Mouse (Mus musculus): ENCODE measurements around the gene Best3. TPM values are rescaled to one million over a fixed set of nuclear protein-coding genes. Genes with fewer than 3 reads are reported as not detected.

Best3 gene
- under 1 TPM; 0.48 to 0.70 TPM for total RNA-seq (2021)
- long read RNA-seq, experiment 1: 0 reads
- long read RNA-seq, experiment 2: 0 reads

DNA sequence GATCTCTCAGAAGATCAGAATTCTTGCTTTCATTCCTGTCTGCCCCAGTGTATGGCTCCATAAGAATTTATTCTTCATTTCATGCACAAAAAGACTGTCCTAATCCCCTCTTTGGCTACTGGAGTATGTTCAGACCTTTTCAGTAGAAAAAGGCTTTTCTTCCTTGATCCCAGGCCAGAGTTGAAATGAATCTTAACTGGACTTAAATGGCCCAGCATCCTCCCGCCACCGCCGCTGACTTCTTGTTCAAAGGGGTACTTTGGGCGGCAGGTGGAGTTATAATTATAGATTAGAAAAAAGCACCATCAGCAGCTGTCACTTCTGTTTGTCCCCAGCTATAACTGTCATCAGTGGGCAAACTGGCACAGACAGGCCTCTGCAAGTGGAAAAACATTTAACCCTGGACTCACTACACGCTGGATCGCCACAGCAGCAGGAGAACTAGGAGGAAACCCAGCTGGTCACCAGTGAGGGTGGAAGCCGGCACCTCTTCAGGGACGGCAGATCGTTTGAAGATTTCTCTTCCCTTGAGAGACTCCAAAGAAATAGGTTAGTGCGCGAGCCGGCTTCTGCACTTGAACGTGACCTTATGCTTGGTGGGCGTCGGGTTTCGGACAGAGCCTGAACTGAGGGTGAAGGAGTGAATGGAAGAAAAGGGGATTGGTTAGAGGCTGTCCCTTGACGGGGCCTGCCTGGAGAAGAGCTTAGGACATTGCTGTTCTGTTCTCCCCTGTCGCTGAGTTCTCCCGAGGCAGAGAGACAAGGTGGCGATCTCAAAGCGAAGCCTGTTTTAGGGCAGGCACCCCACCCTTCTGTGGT, at the start of gene Best3:
Gene Best3 (plus strand): TSS at position 51 of the 819 bp plus-strand sequence.
- no peak for DNase-seq

DNA sequence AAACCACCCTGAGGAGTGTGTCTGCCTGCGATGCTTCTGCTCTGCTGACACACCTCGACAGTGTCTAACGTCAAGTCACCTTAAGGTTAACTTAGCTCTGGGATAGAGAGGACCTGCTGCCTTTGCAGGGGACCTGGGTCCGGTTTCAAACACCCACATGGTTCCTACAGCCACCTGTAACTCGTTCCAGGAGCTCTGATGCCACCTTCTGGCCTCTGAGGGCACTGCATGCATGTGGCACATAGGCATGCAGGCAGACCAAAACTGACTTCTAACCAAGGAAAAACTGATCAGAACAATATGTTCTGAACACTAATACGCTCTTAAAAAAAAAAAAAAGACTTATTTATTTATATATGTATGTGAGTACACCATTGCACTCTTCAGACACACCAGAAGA, 43.1 kb upstream of the Best3 start:
- peak; percentile 28 for DNase-seq

DNA sequence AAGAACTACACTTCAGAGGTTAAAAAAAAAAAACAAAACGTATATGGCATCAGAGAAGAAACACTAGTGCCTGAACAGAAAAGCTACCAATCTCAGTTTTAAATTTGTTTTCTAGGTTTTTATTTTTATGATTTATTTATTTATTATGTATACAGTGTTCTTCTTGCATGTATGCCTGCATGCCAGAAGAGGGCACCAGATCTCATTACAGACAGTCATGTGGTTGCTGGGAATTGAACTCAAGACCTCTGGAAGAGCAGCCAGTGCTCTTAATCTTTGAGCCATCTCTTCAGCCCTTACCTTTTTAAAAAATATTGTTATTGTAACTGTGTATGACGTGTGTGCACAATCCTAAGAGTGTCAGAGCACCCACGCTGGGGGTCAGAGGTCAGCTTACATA, 42.0 kb upstream of the Best3 start:
- DNase-seq: no peak

DNA sequence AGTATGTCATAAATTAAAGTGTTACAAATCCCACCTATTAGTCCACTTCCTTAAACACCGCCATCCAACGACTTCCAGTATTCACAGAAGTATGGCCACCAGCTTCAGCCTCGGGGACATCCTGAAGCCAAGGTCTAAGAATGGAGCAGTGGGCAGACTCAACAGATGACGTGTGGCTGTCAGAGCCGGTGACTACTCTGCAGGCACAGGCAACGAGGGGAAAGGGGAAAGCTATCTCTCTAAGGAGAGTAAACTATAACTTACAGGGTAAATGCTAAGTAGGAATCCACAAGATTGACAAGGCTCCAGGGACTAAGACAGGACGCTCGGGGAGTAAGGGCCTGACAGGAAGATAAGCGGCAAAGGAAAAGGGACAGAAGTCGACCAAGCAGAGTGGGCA, 41.2 kb upstream of the Best3 start:
- DNase-seq: peak; percentile 28

DNA sequence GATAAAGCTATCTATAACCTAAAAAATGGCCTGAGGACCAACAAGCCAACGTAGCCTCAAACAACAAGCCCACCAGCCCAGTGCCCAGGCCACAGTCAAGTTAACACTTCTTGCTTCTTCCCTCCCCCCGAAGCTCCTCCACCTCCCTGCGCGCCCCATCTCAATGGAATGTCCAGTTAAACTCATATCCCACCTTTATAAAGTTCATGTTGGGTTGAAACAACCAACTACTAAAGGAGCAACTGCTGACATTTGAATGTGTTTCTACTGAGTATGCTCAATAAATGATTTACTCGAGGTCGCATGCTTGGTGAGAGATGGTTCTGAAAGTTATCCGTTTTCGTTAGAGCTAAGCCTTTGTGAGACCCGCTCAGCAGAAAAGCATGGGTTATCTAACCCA, 37.7 kb upstream of the Best3 start:
- DNase-seq: no peak

DNA sequence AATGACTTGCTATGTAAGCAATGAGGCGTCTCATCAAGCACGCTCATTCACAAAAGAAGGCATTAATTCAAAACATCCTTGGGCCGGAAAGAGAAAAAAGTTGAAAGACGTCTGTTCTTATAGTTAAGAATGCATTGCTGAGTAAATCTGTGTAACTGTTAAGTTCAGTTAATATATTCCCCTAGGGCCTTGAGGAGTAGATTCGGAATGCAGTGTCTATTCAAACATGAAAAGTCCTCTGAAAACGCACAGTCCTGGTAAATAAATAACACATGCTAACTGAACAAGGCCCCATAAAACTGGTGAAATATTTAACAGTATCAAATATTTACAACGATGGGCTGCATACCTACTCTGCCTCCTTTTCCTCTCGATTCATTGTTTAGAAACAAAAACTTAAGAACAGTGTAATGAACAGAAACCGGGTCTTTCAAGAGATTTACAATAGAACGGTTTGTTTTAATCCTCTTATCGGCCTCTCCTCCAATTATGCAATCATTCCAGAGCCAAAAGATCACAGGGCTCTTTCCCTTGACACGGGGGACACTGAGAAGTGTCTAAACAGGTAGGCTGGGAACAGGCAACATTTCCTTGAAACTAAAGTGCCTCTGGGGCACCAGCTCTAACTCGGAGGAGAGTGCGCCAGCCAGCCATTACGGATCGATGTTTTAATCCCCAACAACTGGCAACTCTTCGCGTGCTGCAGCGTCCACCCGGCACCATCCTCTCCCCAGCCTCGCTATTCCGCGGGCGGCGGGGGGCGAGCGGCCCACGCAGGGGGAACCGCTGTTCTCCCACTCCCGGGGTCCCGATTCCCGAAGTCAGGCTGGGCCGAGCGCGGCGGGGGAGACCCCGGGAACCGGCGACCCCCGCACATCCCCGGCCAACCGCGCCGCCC, 36.8 kb upstream of the Best3 start:
- DNase-seq: peak; percentile 47

DNA sequence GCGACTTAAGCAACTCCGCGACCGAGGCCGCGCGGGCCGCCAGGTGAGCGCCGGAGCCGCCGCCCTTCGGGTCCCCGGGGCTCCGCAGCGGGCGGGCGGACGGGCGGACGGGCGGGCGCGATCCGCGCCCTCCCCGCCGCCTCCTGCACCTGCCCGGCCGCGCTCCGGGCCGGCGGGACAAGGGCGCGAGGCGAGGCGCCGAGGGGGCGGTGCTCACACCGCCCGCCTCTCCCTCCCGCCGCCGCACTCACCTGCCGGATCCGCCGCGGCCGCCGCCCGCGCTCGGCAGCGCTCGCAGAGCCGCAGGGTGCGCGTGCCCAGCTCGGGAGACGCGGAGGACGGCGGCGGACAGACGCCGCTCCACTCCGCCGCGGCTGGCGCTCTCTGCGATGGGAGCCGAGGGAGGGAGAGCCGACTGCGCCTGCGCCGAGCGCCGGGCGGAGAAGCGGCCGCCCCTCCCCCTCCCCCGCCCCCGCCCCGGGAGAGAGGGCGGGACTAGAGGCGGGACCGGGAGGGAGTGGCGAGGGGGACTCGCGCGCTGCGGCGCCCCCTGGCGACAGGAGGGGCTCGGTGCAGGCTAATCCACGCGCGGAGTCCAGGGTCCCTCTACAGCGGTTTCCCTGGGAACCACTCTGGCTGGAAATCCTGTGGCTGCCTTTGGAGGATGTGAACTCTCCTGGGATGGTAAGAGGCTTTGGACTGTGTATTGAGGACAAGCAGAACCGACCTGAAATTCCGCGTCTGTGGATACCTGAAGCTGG, 35.9 kb upstream of the Best3 start, which contains the start of gene Rab3ip:
Gene Rab3ip (minus strand): TSS at position 761 of the 761 bp plus-strand sequence.
- peak; percentile 96 for DNase-seq

DNA sequence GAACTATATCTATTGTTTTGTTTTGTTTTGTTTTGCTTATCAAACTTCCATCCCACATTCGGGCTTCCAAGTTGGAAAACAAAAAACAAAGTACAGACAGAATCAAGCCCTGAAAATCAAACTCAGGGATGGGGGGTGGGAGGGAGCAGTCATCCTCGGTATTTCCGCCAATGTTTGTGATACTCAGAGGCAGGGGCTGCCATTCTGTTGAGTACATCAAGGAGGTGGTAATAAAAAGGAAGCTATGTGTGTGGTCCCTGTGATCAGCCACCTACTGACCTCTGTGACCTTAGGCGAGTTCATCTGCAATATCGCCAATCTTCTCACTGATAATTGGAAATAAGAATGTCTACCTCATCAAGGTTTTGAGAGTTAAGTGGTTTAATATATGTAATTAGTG, 35.2 kb upstream of the Best3 start:
- no peak for DNase-seq

DNA sequence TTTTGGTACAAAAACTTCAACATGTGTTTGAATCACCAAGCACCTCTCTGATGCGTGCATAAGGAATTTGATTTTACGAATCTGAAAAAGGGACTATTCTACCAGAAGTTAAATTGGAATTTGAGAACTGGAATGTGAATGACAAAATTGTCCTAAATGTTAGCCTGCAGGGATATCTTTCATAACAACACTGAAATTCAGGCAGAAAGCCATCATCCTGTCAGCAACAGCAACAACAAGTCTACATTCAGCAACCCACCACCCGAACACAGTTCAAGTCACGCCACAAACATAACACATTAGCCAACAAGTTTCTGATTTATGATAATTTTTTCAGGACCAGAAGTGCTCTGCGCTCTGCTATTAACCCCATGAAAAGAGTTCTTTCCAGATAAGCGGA, 30.9 kb upstream of the Best3 start:
- DNase-seq: no peak

DNA sequence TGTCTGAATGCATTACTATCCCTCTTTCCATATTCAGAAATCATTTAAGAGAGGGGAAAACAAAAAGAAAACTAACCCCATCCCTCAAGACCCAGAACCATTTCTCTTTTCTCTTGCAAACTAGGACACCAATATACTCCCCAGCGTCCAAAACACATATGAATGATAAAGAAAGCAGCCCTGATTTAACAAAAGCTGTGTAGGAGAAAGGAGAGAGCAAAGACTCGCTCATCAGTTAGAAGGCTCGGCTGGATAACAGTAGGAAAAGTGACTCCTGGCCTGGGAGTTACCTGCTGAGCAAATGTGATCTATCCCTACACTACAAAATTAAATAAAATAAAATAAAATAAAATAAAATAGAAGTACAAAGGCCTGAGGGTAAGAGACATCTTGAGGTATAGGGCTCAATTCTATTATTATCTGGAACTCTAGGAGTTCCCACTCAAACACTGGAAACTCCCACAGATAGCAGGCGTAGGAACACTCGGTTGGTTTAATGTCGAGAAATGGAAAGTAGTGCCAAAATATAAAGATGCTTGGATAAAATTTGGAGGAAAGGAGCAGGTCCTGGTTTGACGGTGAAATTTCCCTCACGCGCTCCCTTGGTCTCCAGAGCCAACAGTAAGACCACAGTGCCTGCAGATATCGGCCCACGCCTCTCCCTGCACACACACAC, 29.5 kb upstream of the Best3 start:
- DNase-seq: no peak

DNA sequence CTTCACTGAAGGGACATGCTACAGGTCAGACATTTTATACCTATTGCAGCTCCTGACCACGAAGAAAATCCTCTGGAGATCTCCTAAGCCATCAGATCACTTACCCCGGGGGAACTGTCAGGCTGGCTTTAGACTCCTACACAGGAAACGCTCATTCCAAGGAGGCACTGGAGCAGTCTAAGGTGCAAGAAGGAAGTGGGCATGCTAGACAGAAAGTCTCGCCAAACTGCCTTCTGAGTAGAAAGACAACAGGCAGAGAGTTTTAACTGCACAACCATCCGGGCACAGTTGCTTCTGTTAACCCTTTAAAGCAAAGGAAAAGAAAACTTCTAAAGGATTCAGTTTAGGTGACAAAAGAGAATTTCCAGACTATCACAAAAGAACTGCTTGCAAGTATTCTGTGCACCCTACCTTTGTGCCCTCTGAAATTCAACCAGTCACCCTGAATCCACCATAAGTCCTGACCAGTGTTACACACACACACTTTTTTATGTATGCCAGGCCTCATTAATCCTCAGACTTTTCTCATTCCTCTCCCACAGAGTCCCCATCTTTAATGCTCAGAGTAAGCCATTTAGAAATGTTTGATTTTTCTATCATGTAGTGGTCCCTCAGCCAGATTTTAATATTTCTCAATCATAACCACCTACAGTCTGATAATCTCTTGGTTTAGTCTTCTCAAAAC, 28.1 kb upstream of the Best3 start:
- DNase-seq: no peak

DNA sequence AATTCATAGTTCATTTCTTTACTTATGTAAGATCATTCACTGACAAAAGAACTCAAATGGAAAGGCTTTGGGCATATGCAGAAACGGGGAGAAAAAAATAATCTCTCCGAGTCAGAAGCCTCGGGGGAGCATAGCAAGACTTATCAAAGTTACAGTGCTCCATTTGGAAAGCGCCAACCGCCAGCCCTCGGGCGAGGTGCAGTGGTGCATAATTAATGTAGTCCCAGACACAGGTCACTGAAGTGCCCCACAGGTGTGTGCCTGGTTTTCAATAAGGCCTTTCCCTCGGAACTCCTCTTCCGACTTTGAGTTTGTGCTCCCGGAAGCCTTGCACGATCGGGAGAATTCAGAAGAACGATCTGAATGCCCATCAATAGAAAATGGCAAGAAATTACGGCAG, 24.0 kb upstream of the Best3 start:
- DNase-seq: no peak

DNA sequence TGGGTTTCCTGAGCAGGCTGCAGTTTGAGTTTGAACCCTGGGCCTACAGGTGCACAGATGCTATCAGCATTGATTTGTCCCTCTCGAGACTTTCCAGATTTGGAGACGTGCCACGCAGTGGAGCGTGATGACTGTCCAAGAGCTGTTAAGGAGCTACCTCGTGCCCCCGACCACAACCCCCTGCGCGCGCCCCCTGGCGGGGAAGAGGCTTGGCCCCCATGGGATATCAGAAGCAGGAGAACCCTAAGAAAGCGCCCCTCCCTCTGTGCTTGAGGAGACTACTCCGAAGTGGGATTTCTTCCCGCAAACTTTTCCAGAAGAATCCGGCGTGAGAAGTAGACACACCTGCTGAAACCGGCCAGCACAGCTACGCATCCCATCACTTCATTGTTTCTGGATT, 23.3 kb upstream of the Best3 start:
- DNase-seq: no peak

DNA sequence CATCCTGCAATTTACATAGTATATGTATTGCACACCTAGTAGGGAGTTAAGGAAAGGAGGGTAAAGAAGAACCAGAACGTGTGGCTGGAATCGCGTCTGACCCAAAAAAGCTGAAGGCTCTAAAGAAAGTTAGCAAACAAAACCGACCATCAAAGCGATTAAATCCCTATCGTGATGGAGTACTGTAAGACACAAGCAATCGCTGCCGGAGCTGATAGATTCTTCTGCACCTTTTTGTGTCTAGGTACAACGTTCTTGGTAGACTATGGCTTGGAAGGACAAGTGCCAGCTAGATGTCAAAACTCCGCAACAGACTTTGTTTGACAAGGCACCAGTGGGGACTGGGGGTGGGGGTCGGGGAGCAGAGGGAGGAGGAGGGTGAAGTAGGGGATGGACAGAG, 22.0 kb upstream of the Best3 start:
- no peak for DNase-seq

DNA sequence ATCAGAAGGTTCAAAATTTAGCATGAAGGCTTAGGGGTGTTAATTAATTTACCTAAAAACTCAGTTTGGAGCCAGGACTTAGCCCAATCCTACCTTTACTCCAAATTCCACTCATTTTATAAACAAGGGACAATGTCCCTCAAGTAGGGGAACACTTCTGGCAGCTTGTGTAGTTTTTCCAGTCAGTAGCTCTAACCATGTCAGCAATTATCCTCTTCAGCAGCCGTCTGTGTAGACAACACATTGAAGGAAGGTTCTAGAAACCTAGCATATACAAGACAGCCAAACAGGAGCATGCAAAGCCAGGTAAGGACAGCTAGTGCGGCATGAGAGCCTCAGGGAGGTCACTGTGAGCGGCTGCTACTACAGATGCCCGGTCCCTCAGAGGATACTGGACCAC, 21.5 kb upstream of the Best3 start:
- no peak for DNase-seq

DNA sequence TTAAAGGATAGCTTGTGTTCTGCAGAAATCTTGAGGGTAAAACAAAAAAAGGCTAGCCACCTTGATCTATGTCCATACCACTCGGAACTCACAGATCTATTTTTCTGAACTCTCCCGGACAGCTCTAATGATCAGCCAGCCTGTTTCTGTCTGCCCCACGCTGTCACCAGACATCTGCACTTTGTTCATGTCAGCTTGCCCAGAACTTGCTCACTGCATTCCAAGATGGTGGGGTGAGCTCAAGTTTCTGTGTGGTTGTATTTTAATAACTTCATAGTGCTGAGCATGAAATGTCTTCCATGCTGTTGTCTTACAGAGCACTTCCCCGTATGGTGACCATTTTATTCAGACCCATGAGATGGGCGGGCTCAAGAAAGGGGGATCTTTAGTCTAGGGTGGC, 20.8 kb upstream of the Best3 start:
- no peak for DNase-seq

DNA sequence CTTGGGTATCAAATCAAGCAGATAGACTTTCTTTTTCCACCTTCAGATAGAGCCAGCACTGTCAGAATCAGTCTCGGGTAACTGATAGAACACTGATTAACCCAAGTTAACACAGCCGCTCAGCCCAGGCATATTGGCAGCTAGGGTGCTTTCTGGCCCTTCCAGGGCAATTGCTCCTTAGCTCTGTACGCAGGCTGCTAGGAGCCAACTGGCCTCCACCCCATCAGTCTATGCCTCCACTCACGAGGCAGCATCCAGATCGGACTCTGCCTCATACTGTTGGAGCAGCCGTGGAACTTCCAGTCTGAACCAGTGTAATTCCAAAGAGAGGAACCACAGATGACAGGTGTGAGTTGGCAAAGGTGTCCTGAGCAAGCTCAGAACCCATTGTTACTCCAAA, 20.0 kb upstream of the Best3 start:
- no peak for DNase-seq

DNA sequence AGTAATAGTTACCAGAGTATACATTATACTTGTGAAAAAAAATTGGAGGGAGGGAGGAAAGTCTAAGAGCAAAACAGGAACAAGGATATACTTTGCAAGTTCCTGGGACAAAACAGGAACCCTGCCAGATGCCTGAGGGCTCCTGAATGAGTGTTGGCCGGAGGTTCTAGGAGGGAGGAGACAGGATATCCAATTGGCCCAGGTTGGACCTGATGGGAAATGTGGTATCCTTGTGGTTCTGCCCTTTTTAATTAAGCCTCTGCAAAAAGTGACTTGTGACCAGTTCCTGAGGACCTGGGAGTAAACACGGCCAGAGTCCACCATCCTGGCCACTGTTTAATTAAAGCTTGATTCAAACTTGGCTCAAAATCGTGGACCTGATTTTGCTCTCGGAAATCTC, 17.4 kb upstream of the Best3 start:
- no peak for DNase-seq

DNA sequence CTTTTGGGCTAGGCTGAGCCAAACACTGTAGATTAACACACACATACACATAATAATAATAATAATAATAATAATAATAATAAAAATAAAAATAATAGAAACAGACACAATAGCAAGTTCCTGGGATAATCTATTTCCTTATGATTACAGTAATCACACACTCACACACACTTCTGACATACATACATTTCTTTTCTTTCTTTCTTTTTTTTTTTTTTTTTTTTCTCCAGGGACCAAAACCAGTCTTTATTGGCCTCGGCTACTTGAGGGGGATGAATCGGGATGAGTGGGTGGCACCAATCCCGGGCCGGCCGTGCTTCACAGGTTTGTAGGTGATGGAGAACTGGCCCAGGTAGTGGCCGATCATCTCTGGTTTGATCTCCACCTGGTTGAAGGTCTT, 13.6 kb upstream of the Best3 start, which contains the start of gene Gm10271:
Gene Gm10271 (minus strand): TSS at position 101 of the 400 bp plus-strand sequence.
- DNase-seq: no peak

DNA sequence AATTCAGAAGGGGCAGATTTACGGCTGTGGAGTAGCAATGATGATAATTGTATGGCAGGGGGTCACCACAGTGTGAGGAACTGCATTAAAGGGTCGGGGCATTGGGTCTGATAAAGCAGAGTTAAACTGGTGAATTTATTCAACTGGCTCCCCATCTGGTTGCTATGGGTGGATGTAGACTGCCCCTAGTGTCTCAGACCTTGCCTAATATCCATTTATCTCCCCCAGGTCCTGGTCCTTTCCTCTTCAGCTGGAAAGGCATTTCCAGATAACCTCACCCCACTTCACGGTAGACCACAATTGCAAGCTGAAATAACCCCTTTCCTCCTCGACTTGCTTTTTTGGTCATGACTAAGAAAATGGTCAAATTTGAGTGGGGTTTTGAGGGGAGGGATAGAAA, 8.7 kb upstream of the Best3 start:
- DNase-seq: no peak

DNA sequence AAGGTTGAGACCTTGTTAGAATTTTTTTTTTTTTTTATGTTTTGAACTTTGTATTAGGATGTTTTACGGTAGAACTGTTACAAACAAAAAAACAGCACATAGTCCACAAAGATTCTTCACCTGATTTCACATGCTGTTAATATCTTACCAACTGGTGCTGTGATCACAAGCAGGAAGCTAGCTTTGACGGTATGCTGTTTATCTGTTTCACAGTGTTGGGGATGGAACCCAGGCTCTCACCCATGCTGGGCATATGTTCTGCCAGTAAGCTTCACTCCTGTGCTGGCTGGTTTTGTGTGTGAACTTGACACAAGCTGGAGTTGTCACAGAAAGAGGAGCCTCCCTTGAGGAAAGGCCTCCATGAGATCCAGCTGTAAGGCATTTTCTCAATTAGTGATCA, 8.3 kb upstream of the Best3 start:
- no peak for DNase-seq

All from adrenal gland, postnatal 10 days (tissue).